Mouse (Mus musculus) left cerebral cortex, adult 11 months (tissue): ENCODE data around the gene Bend3.

Experiments used
- DNase-seq: peaks from one replicate; pipeline ENCODE4 v3.0.0; 2022; ENCODE audit warnings: low spot score

The Bend3 gene

DNA sequence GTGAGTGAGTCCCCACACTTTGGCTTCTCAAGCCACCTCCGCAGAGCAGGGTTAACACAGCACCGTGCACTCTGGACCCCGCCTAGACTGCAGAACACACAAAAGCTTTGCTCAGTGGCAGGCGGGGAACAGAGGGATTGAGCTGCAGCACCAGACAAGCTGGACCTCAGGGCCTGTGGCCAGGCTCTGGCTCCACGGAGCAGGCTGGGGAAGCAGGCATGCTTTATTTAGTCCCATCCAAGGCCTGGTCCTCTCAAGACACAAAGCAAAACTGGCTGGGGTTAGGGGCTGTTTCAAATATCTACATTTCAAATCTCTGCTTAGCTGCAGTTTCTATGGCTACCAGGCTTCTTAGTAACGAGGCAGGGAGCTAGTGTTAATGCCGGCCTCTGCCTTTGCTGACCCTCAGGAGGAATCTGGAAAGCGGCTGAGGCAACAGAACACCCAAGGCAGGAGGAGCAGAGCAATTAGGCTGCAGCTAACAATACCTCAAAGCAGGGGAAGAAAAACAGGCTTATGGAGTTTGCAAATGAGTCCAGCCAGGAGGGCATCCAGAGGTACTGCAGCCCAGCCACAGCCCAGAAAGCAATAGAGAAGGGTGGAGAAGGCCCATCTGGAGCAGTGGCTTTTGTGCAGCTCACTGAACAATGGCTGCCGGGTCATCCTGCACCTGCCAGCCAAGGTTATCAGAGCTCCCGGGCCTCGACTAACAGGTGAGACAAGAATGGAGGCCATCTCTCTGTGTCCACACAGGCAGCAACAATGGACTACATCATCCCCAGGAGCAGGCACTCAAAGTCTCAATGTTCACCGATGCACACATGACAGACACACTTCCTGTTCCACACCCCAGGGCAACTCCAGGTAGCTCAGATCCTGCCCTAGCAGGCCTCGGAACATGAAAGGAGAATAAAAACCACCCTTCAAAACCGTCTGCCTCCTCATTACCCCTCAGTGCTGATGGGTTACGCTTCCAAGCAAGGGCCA is 48.9 kb downstream of the Bend3 start:
- DNase-seq, result peak; percentile 19

DNA sequence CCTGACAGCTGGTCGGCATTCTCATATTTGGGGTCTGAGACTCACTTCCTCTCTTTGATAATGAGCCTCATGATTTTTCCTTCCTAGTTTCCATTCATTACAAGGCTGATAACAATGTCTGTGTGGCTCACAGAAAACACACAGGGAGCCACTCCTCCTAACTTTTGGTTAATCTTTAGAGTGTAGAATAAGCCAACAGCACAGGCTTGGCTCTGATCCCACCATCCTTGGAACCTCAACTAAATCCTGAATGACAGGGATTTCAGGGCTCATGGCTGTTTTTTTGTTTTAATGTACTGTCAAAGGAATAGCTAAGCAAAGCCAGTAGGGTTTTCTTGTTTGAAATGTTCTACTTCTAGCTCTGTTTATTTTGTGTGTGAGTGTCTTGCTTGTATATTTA is 55.8 kb downstream of the Bend3 start:
- no peak for DNase-seq

DNA sequence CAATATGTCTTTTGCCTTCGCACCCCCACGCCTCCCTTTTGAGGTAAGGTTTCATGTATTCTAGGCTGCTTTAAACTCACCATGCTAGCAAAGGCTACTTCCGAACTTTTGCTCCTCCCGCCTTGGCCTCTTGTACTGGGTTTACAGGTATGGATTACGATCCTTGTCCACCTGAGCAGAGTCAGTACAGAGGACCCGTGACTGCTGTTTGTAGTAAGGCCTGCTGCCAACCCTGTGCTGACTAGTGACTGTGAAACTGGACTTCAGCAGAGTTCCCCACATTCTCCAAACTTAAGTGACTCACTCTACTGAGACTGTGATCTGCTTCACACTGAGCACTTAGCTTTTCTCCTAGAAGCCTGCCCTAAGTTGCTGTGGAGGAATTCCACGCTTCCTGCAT is 59.0 kb downstream of the Bend3 start:
- DNase-seq, result no peak

DNA sequence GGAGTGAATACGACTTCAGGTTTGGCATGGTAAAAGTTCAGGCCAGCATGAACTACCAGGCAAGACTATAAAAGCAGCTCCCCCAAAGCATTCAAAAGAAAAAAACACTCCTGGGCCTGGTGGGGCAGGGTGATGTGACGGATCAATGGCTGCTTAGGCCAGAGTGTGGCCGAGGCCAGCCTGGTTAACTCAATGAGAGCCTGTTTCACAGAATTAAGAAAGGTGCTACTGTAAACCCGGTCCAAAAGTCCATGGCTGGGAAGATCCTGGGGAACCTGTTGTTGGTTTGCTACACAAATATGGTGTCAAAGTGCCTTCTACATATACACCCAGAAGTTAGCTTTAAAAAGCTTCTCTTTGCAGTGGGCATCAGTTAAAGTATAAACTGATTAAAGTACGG is 60.2 kb downstream of the Bend3 start:
- no peak for DNase-seq

- no peak for DNase-seq
Observed at GRCm38 (mm10) chr10:43539746-43540310, 61.2 kb downstream of the Bend3 start.

GRCm38 (mm10) chr10:43540442-43541152 is 62.0 kb downstream of the Bend3 start, which contains the start of gene 1700021F05Rik:
Gene 1700021F05Rik, minus strand, starts transcription at chr10:43540994.
- peak; percentile 88 for DNase-seq

DNA sequence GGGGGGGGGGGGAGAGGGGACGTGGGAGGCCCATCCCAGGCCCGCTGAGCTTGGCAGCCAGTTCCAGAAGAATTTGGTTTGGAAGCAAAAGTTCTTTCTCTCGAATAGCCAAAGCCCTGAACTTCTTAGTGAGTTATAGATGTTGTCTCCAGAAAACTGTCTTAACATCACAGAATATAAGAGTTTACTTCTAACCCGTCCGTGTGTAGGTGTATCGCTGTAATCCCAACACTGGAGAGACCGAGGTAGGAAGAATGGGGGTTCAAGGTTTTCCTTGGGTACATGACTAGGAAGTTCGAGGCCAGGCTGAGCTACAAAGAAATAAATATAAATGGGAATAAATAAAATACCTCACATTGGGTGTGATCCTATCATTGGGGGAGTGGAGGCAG is 62.5 kb downstream of the Bend3 start:
- DNase-seq, result no peak

DNA sequence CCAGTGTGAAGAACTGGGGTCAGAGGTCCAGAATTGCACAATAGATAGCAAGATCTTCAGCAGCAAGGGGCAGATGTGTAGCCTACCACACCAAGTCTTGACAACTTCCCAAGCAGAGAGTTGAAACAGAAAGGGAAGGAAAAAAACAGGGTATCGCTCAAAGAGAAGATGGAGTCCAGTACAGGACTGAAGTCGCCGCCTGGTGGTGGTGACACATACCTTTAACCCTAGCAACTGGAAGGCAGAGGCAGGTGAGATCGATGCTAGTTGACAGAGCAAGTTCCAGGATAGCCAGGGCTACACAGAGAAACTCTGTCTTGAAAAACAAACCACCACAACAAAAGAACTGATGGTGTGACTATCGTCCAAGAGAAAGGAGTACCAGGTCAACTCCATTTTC is 70.8 kb downstream of the Bend3 start:
- DNase-seq, result no peak

DNA sequence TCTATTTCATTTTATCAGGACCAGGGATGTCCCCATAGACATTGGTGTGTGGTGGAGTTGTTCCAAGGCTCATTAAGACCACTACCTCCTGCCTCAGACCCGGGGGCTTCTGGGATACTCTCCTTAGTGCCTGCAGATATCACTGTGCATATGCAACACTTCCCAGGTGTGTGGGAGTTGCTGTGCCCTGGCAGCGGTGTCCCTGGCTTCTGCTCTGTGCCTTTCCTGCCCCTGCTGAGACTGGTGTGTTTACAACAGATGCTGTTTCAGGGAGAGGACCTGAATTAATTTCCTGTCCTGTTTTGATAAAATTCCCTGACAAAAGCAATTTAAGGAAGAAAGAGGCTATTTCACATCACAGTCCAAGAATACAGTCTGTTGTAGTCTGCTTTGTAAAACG is 72.3 kb downstream of the Bend3 start:
- no peak for DNase-seq

- no peak for DNase-seq
Observed at GRCm38 (mm10) chr10:43551388-43551787, 72.8 kb downstream of the Bend3 start.

- no peak for DNase-seq
Observed at GRCm38 (mm10) chr10:43557630-43558165, 79.1 kb downstream of the Bend3 start.

DNA sequence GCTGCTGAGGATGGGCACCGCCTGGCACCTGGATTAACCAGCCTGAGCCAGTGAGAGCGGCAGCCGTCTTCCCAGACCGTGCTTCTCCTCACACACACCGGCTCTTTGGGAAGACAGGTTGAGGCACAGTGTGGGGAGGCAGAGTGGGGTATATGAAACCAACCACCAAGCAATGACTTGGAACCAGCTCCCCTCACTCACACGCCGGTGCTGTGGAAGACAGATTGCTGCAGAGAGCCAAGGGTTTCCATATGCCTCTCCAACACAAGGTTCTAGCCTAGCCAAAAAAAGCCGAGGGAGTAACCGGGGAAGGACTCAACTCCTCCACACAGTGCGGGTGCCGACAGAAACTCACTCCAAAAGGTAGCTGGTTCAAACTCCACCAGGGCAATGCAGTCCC is 80.7 kb downstream of the Bend3 start:
- no peak for DNase-seq

DNA sequence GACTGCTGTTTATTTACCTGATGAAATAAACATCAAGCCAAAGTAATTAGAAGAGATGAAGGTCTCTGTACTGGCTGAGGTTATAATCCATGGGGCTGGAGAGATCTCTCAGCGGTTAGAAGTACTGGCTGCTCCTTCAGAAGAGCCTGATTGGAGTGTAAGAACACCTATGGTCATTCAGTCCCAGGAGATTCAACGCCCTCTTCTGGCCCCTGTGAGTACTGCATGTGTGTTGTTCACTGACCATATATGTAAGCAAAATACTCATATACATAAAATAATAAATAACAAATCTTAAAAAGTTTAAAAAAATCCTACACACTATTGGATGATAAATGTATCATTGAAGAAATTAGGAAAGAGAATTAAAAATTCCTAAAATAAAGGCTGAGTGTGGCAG is 82.1 kb downstream of the Bend3 start:
- DNase-seq, result no peak

GRCm38 (mm10) chr10:43561311-43561710 is 82.7 kb downstream of the Bend3 start:
- no peak for DNase-seq
